20 mouse cellular contexts compared by ENCODE assay signal in genomic region chr16:18632816-18633215, GRCm38 (mm10). TPM values are rescaled to one million over a fixed set of nuclear protein-coding genes. Genes with fewer than 3 reads are reported as not detected.
DNase-seq lines count a peak whose midpoint lies in the region; ATAC-seq lines count a peak whose summit lies in the region.
"Had no signal": no experiment of that assay in that cellular context is flagged by ENCODE, and none has a peak within 500 bp of the region (broad histone marks: within the 10 kb centered on the region; RNA-seq: fewer than 3 reads in every experiment).

No protein-coding gene starts in this region.

- no peaks in the 10 kb centered on the region for H3K9me3 ChIP-seq in limb, embryonic 11.5 days (ENCODE audit: control insufficient read depth, low read length)
- no peaks in the 10 kb centered on the region for H3K9me3 ChIP-seq in limb, embryonic 10.5 days (replicated peaks)
- H3K9me3 ChIP-seq in embryonic facial prominence, embryonic 10.5 days = no peaks in the 10 kb centered on the region
- 0 out of 2 replicates have a peak, but pooled peaks cover 3% of the 10 kb centered on the region for H3K9me3 ChIP-seq in limb, embryonic 12.5 days
- no peaks in the 10 kb centered on the region for H3K9me3 ChIP-seq in liver, embryonic 12.5 days (replicated peaks)
- H3K9me3 ChIP-seq: forebrain, embryonic 12.5 days; heart, embryonic 10.5 days had no signal

- ATAC-seq in limb, embryonic 11.5 days (ENCODE audit: insufficient number of reproducible peaks, low FRiP score, low TSS enrichment, low read depth) = no peak
- no peak for ATAC-seq in limb, embryonic 12.5 days (ENCODE audit: insufficient number of reproducible peaks, insufficient read depth, low FRiP score, low TSS enrichment, low read depth)
- ATAC-seq in liver, embryonic 12.5 days = no peak
- ATAC-seq: forebrain, embryonic 16.5 days; intestine, embryonic 16.5 days had no signal

- no peak overlapping the region for H3K27ac ChIP-seq in limb, embryonic 11.5 days (replicated peaks; ENCODE audit: low read depth, low read length)
- H3K27ac ChIP-seq in limb, embryonic 10.5 days = no peak overlapping the region
- H3K27ac ChIP-seq in embryonic facial prominence, embryonic 10.5 days (replicated peaks) = no peak overlapping the region; the same call in 1 of the 2 replicates
- peak overlapping the region; percentile 41; the same call in 1 of the 2 replicates for H3K27ac ChIP-seq in limb, embryonic 12.5 days
- H3K27ac ChIP-seq in liver, embryonic 12.5 days = no peak overlapping the region
- H3K27ac ChIP-seq: forebrain, embryonic 12.5 days; heart, embryonic 10.5 days; hindbrain, embryonic 14.5 days had no signal

- peak; percentile 3 for DNase-seq in gastrocnemius, postnatal 10 days
- DNase-seq in gastrocnemius, adult 8-10 months (ENCODE audit: low spot score in 2 of 2) = no peak
- peak; percentile 19 for DNase-seq in limb, embryonic 11.5 days (ENCODE audit: low spot score)
- no peak for DNase-seq in limb, embryonic 10.5 days (ENCODE audit: low spot score)
- peak; percentile 7 for DNase-seq in embryonic facial prominence, embryonic 10.5 days (ENCODE audit: low spot score)
- DNase-seq in gastrocnemius, postnatal 25 days = no peak
- DNase-seq: adrenal gland, adult 8-10 months; cerebellum, adult 11-12 months; heart, adult 18-20 months; heart, postnatal 10 days had no signal

- H3K27me3 ChIP-seq in limb, embryonic 11.5 days (ENCODE audit: control insufficient read depth, insufficient read depth, low read length) = no peaks in the 10 kb centered on the region
- peaks cover 38% of the 10 kb centered on the region for H3K27me3 ChIP-seq in limb, embryonic 10.5 days (ENCODE audit: low read depth, poor library complexity, severe bottlenecking)
- H3K27me3 ChIP-seq in embryonic facial prominence, embryonic 10.5 days (replicated peaks; ENCODE audit: low read depth, poor library complexity, severe bottlenecking) = peaks cover 51% of the 10 kb centered on the region
- H3K27me3 ChIP-seq in limb, embryonic 12.5 days = peaks cover 15% of the 10 kb centered on the region
- peaks cover 79% of the 10 kb centered on the region for H3K27me3 ChIP-seq in liver, embryonic 12.5 days (replicated peaks)

- peaks cover 11% of the 10 kb centered on the region for H3K4me1 ChIP-seq in limb, embryonic 11.5 days (ENCODE audit: control insufficient read depth, insufficient read depth, low read length)
- peaks cover 22% of the 10 kb centered on the region for H3K4me1 ChIP-seq in limb, embryonic 10.5 days
- H3K4me1 ChIP-seq in embryonic facial prominence, embryonic 10.5 days = peaks cover 22% of the 10 kb centered on the region
- peaks cover 13% of the 10 kb centered on the region for H3K4me1 ChIP-seq in limb, embryonic 12.5 days (replicated peaks)
- H3K4me1 ChIP-seq in liver, embryonic 12.5 days = peaks cover 20% of the 10 kb centered on the region

- no peak overlapping the region for H3K9ac ChIP-seq in limb, embryonic 11.5 days (ENCODE audit: low read length)
- peak overlapping the region; percentile 18; the same call in 1 of the 2 replicates for H3K9ac ChIP-seq in limb, embryonic 12.5 days (replicated peaks)
- no peak overlapping the region for H3K9ac ChIP-seq in liver, embryonic 12.5 days
- H3K9ac ChIP-seq: forebrain, embryonic 12.5 days; hindbrain, embryonic 14.5 days had no signal

- H3K4me3 ChIP-seq in limb, embryonic 11.5 days (ENCODE audit: low read depth, low read length) = no peak overlapping the region
- H3K4me3 ChIP-seq in limb, embryonic 10.5 days = no peak overlapping the region
- no peak overlapping the region for H3K4me3 ChIP-seq in embryonic facial prominence, embryonic 10.5 days
- H3K4me3 ChIP-seq in limb, embryonic 12.5 days (replicated peaks) = no peak overlapping the region
- H3K4me3 ChIP-seq in liver, embryonic 12.5 days = no peak overlapping the region
- H3K4me3 ChIP-seq: forebrain, embryonic 12.5 days; heart, embryonic 10.5 days had no signal

- 64% methylated on average over 2 of the region's 2 CpGs for WGBS in limb, embryonic 11.5 days
- 58% methylated on average over 2 of the region's 2 CpGs for WGBS in limb, embryonic 10.5 days
- 69% methylated on average over 2 of the region's 2 CpGs for WGBS in embryonic facial prominence, embryonic 10.5 days
- 65% methylated on average over 2 of the region's 2 CpGs for WGBS in limb, embryonic 12.5 days
- WGBS in liver, embryonic 12.5 days (ENCODE audit: insufficient replicate concordance) = 42% methylated on average over 2 of the region's 2 CpGs

- no peaks in the 10 kb centered on the region for H3K36me3 ChIP-seq in limb, embryonic 11.5 days (ENCODE audit: control insufficient read depth, insufficient read depth, low read length)
- H3K36me3 ChIP-seq in limb, embryonic 10.5 days = no peaks in the 10 kb centered on the region
- no peaks in the 10 kb centered on the region for H3K36me3 ChIP-seq in embryonic facial prominence, embryonic 10.5 days (replicated peaks)
- no peaks in the 10 kb centered on the region for H3K36me3 ChIP-seq in limb, embryonic 12.5 days
- H3K36me3 ChIP-seq in liver, embryonic 12.5 days = no peaks in the 10 kb centered on the region
- H3K36me3 ChIP-seq: forebrain, embryonic 12.5 days; heart, embryonic 10.5 days had no signal

- H3K4me2 ChIP-seq in limb, embryonic 11.5 days (ENCODE audit: low read depth, severe bottlenecking) = no peak overlapping the region
- no peak overlapping the region for H3K4me2 ChIP-seq in limb, embryonic 12.5 days
- H3K4me2 ChIP-seq in liver, embryonic 12.5 days = no peak overlapping the region
- H3K4me2 ChIP-seq: forebrain, embryonic 12.5 days; hindbrain, embryonic 14.5 days had no signal

RNA-seq across cellular contexts. Expression of gene Sept5, which starts 3.1 kb away (rescaled TPM):
- total RNA-seq in gastrocnemius, postnatal 10 days (2021) = 10 to 100 TPM in 1 of 2 experiments, 1 to 10 TPM in 1; 7.9 to 15.7 TPM
- total RNA-seq in gastrocnemius, adult 8-10 months (2022) = 1 to 10 TPM; 1.7 to 2.7 (median 2.3) TPM
- polyA plus RNA-seq in limb, embryonic 11.5 days (2014; fragmentation: Nextera tagmentation; extraction: Ambion mirVana) = 30.0 and 31.1 TPM in 2 replicates
- polyA plus RNA-seq in limb, embryonic 10.5 days (2016; fragmentation: Nextera tagmentation; extraction: Ambion mirVana) = 19.4 and 29.1 TPM in 2 replicates
- 30.2 and 32.2 TPM in 2 replicates for polyA plus RNA-seq in embryonic facial prominence, embryonic 10.5 days (2016; fragmentation: Nextera tagmentation; extraction: Ambion mirVana)
- 31.7 and 34.2 TPM in 2 replicates for polyA plus RNA-seq in limb, embryonic 12.5 days (2016; fragmentation: Nextera tagmentation; extraction: Ambion mirVana)
- polyA plus RNA-seq in liver, embryonic 12.5 days (2016; fragmentation: Nextera tagmentation; extraction: Ambion mirVana) = 2.6 and 2.8 TPM in 2 replicates
- total RNA-seq in gastrocnemius, postnatal 25 days (2021) = 1 to 10 TPM; 5.5 to 5.8 TPM

RNA-seq across cellular contexts. Expression of gene Gm49601, which starts 6.6 kb away (rescaled TPM):
- total RNA-seq in gastrocnemius, postnatal 10 days (2021) = 1 to 10 TPM; 1.6 to 3.6 TPM
- under 1 TPM in 3 of 4 experiments, not detected in 1; 0.29 to 0.48 (median 0.47) TPM for total RNA-seq in gastrocnemius, adult 8-10 months (2022)
- 2.3 and 2.4 TPM in 2 replicates for polyA plus RNA-seq in limb, embryonic 11.5 days (2014; fragmentation: Nextera tagmentation; extraction: Ambion mirVana)
- 2.3 and 4.7 TPM in 2 replicates for polyA plus RNA-seq in limb, embryonic 10.5 days (2016; fragmentation: Nextera tagmentation; extraction: Ambion mirVana)
- polyA plus RNA-seq in embryonic facial prominence, embryonic 10.5 days (2016; fragmentation: Nextera tagmentation; extraction: Ambion mirVana) = 3.2 and 3.6 TPM in 2 replicates
- 5.2 and 6.8 TPM in 2 replicates for polyA plus RNA-seq in limb, embryonic 12.5 days (2016; fragmentation: Nextera tagmentation; extraction: Ambion mirVana)
- 0.31 and 0.61 TPM in 2 replicates for polyA plus RNA-seq in liver, embryonic 12.5 days (2016; fragmentation: Nextera tagmentation; extraction: Ambion mirVana)
- 1 to 10 TPM; 1.3 to 2.4 TPM for total RNA-seq in gastrocnemius, postnatal 25 days (2021)
- total RNA-seq: hematopoietic stem cell, adult 5-6 weeks had no signal

RNA-seq across cellular contexts. Expression of gene Gp1bb, which starts 10.6 kb away (rescaled TPM):
- not detected for total RNA-seq in gastrocnemius, postnatal 10 days (2021)
- total RNA-seq in gastrocnemius, adult 8-10 months (2022) = not detected
- polyA plus RNA-seq in limb, embryonic 11.5 days (2014; fragmentation: Nextera tagmentation; extraction: Ambion mirVana) = 4.1 and 4.5 TPM in 2 replicates
- 1.8 and 2.8 TPM in 2 replicates for polyA plus RNA-seq in limb, embryonic 10.5 days (2016; fragmentation: Nextera tagmentation; extraction: Ambion mirVana)
- polyA plus RNA-seq in embryonic facial prominence, embryonic 10.5 days (2016; fragmentation: Nextera tagmentation; extraction: Ambion mirVana) = 2.6 and 3.5 TPM in 2 replicates
- 3.9 and 4.3 TPM in 2 replicates for polyA plus RNA-seq in limb, embryonic 12.5 days (2016; fragmentation: Nextera tagmentation; extraction: Ambion mirVana)
- 40.8 and 44.2 TPM in 2 replicates for polyA plus RNA-seq in liver, embryonic 12.5 days (2016; fragmentation: Nextera tagmentation; extraction: Ambion mirVana)
- under 1 TPM in 1 of 2 experiments, not detected in 1; 0.28 TPM for total RNA-seq in gastrocnemius, postnatal 25 days (2021)
- total RNA-seq: adrenal gland, adult 8-10 months; ES-E14; gastrocnemius, postnatal 36 days had no signal

RNA-seq across cellular contexts. Expression of gene Tbx1, which starts 42.3 kb away (rescaled TPM):
- total RNA-seq in gastrocnemius, postnatal 10 days (2021) = 1 to 10 TPM; 2.3 to 5.5 TPM
- total RNA-seq in gastrocnemius, adult 8-10 months (2022) = 1 to 10 TPM; 3.0 to 5.8 (median 3.9) TPM
- polyA plus RNA-seq in limb, embryonic 11.5 days (2014; fragmentation: Nextera tagmentation; extraction: Ambion mirVana) = 2.3 and 2.5 TPM in 2 replicates
- polyA plus RNA-seq in limb, embryonic 10.5 days (2016; fragmentation: Nextera tagmentation; extraction: Ambion mirVana) = 1.1 and 1.7 TPM in 2 replicates
- 8.1 and 9.5 TPM in 2 replicates for polyA plus RNA-seq in embryonic facial prominence, embryonic 10.5 days (2016; fragmentation: Nextera tagmentation; extraction: Ambion mirVana)
- 9.4 and 11.2 TPM in 2 replicates for polyA plus RNA-seq in limb, embryonic 12.5 days (2016; fragmentation: Nextera tagmentation; extraction: Ambion mirVana)
- polyA plus RNA-seq in liver, embryonic 12.5 days (2016; fragmentation: Nextera tagmentation; extraction: Ambion mirVana) = 0.08 TPM in 1 of 2 replicates, not detected in the other
- total RNA-seq in gastrocnemius, postnatal 25 days (2021) = 10 to 100 TPM in 1 of 2 experiments, 1 to 10 TPM in 1; 5.3 to 42.0 TPM
- total RNA-seq: adrenal gland, adult 8-10 months; hematopoietic stem cell, adult 5-6 weeks had no signal

Comparison
In these comparisons a context has a peak if more than half of its experiments do, and no peak if none do; other contexts are left out.
1. DNase-seq: peak in gastrocnemius, postnatal 10 days (single experiment), limb, embryonic 11.5 days (single experiment) and embryonic facial prominence, embryonic 10.5 days (single experiment); none in gastrocnemius, adult 8-10 months (0 of 2), limb, embryonic 10.5 days (single experiment) and gastrocnemius, postnatal 25 days (single experiment).